Mouse (Mus musculus): ENCODE data around the gene Tmem140. TPM values are rescaled to one million over a fixed set of nuclear protein-coding genes. Genes with fewer than 3 reads are reported as not detected.

Tmem140 gene
- polyA plus RNA-seq, 1 experiment from 2014 or later = 1.6 TPM

DNA sequence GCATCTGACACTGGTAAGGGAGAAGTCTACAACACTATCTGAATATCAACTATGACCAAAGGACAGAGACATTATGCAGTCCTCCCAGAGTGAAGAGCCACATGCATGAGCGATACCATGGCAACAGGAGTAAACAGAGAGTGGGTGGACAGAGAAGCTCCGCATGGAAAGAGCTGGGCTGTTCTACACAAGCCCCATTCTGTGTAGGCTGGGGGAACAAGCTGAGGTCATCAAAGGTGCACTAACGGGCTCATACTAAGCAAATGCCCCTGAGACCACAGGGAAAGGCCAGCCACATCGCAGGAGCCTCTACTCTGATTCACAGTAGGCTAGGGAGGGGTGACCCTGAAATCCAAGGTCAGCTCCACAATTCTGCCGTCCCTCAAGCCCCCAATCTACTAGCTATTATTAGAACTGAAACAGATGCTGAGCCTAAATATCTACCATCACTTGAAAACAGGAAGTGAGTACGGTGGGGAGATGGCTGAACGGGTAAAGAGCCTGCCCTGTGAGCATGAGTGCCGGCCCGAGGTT lies 39.0 kb downstream of the Tmem140 start:
- 86% methylated on average over 9 of the region's 9 CpGs for WGBS
- Histone ChIP-seq H3K36me3 (ENCODE audit: control insufficient read depth, insufficient read depth, low read length) (peaks cover 2% of the 10 kb centered on the region), H3K9me3 (ENCODE audit: control insufficient read depth, low read length) (no peaks in the 10 kb centered on the region), H3K27ac (replicated peaks; ENCODE audit: low read depth, low read length) (no peak overlapping the region), H3K4me3 (ENCODE audit: low read depth, low read length) (no peak overlapping the region), H3K4me1 (ENCODE audit: control insufficient read depth, insufficient read depth, low read length) (no peaks in the 10 kb centered on the region), H3K9ac (ENCODE audit: low read length) (no peak overlapping the region), H3K27me3 (ENCODE audit: control insufficient read depth, insufficient read depth, low read length) (no peaks in the 10 kb centered on the region), H3K4me2 (ENCODE audit: low read depth, severe bottlenecking) (no peak overlapping the region)
- DNase-seq (ENCODE audit: low spot score) (no peak), ATAC-seq (ENCODE audit: insufficient number of reproducible peaks, low FRiP score, low TSS enrichment, low read depth) (no peak)

DNA sequence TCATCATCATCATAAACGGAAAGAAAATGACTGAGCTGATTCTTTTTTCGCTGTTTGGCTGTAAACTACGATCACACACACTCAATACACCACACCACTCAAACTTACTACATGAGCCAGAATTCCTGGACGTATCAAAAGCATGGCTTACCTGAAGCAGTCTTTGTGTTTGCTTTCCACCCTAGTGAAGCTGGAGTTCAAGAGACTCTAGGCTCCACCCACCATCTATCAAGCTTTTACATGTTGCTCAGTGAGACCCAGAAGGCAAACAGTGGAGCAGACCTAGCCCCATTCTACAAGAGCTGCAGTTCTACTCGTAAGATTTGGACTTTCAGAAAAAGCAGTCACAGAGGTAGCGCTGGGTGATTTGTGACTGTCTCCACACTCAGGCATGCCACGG lies 39.6 kb downstream of the Tmem140 start:
- Histone ChIP-seq H3K27me3 (ENCODE audit: control insufficient read depth, insufficient read depth, low read length) (no peaks in the 10 kb centered on the region), H3K4me1 (ENCODE audit: control insufficient read depth, insufficient read depth, low read length) (no peaks in the 10 kb centered on the region), H3K4me3 (ENCODE audit: low read depth, low read length) (no peak overlapping the region), H3K36me3 (ENCODE audit: control insufficient read depth, insufficient read depth, low read length) (peaks cover 2% of the 10 kb centered on the region), H3K9ac (ENCODE audit: low read length) (no peak overlapping the region), H3K27ac (replicated peaks; ENCODE audit: low read depth, low read length) (no peak overlapping the region), H3K4me2 (ENCODE audit: low read depth, severe bottlenecking) (no peak overlapping the region), H3K9me3 (ENCODE audit: control insufficient read depth, low read length) (no peaks in the 10 kb centered on the region)
- no peak for DNase-seq (ENCODE audit: low spot score)
- WGBS = 91% methylated on average over 7 of the region's 7 CpGs
- no peak for ATAC-seq (ENCODE audit: insufficient number of reproducible peaks, low FRiP score, low TSS enrichment, low read depth)

GRCm38 (mm10) chr6:34903441-34903840 lies 40.5 kb downstream of the Tmem140 start:
- ATAC-seq (ENCODE audit: insufficient number of reproducible peaks, low FRiP score, low TSS enrichment, low read depth) (no peak), DNase-seq (ENCODE audit: low spot score) (no peak)
- 77% methylated on average over 5 of the region's 5 CpGs for WGBS
- Histone ChIP-seq H3K27me3 (ENCODE audit: control insufficient read depth, insufficient read depth, low read length) (no peaks in the 10 kb centered on the region), H3K27ac (replicated peaks; ENCODE audit: low read depth, low read length) (no peak overlapping the region), H3K36me3 (ENCODE audit: control insufficient read depth, insufficient read depth, low read length) (peaks cover 2% of the 10 kb centered on the region), H3K4me3 (ENCODE audit: low read depth, low read length) (no peak overlapping the region), H3K9ac (ENCODE audit: low read length) (no peak overlapping the region), H3K9me3 (ENCODE audit: control insufficient read depth, low read length) (no peaks in the 10 kb centered on the region), H3K4me2 (ENCODE audit: low read depth, severe bottlenecking) (no peak overlapping the region), H3K4me1 (ENCODE audit: control insufficient read depth, insufficient read depth, low read length) (no peaks in the 10 kb centered on the region)

GRCm38 (mm10) chr6:34903851-34904250 lies 40.9 kb downstream of the Tmem140 start:
- 84% methylated on average over 10 of the region's 10 CpGs for WGBS
- Histone ChIP-seq H3K9ac (ENCODE audit: low read length) (no peak overlapping the region), H3K27ac (replicated peaks; ENCODE audit: low read depth, low read length) (no peak overlapping the region), H3K27me3 (ENCODE audit: control insufficient read depth, insufficient read depth, low read length) (no peaks in the 10 kb centered on the region), H3K4me1 (ENCODE audit: control insufficient read depth, insufficient read depth, low read length) (no peaks in the 10 kb centered on the region), H3K4me3 (ENCODE audit: low read depth, low read length) (no peak overlapping the region), H3K4me2 (ENCODE audit: low read depth, severe bottlenecking) (no peak overlapping the region), H3K36me3 (ENCODE audit: control insufficient read depth, insufficient read depth, low read length) (peaks cover 2% of the 10 kb centered on the region), H3K9me3 (ENCODE audit: control insufficient read depth, low read length) (no peaks in the 10 kb centered on the region)
- DNase-seq (ENCODE audit: low spot score) (no peak), ATAC-seq (ENCODE audit: insufficient number of reproducible peaks, low FRiP score, low TSS enrichment, low read depth) (no peak)

DNA sequence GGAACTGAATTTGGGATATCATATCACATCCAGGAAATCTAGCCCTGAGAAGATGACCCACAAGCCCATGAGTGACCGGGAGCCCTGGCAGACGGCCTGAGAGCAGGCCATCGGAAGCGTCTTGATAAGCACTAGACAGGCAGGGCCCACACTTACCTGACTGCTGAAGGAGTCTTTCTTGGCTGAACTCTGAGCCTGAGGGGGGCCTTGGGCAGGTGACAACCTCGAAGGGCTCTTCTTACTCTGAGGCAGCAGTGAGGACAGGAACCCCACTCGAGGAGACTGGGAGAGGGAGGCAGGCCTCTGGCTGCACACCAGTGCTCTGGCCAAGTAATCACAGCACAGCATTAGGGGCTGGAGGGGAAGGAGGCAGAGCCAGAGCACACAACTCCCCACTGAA lies 41.4 kb downstream of the Tmem140 start:
- Histone ChIP-seq H3K27ac (replicated peaks; ENCODE audit: low read depth, low read length) (no peak overlapping the region), H3K27me3 (ENCODE audit: control insufficient read depth, insufficient read depth, low read length) (no peaks in the 10 kb centered on the region), H3K9me3 (ENCODE audit: control insufficient read depth, low read length) (no peaks in the 10 kb centered on the region), H3K4me2 (ENCODE audit: low read depth, severe bottlenecking) (no peak overlapping the region), H3K36me3 (ENCODE audit: control insufficient read depth, insufficient read depth, low read length) (no peaks in the 10 kb centered on the region; the same call in none of the 2 replicates), H3K4me1 (ENCODE audit: control insufficient read depth, insufficient read depth, low read length) (no peaks in the 10 kb centered on the region), H3K9ac (ENCODE audit: low read length) (no peak overlapping the region), H3K4me3 (ENCODE audit: low read depth, low read length) (no peak overlapping the region)
- ATAC-seq (ENCODE audit: insufficient number of reproducible peaks, low FRiP score, low TSS enrichment, low read depth) = no peak
- no peak for DNase-seq (ENCODE audit: low spot score)
- 86% methylated on average over 6 of the region's 6 CpGs for WGBS

DNA sequence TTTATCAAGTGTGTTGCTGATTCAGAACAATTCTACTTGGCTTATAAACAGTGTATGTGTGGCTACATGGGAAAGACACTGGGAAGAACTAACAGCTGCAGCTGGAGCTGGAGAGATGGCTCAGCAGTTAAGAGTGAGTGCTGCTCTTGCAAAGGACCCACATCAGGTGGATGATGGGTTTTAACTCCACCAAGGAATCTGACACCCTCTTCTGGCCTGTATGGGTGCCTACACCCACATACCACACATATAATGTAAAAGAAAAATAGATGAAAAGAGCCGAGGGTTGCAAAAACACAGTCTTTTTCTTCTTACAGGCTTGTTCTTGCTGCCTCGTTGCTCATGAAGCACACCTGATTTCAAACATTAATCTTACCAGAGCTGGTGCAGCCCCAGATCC lies 43.2 kb downstream of the Tmem140 start:
- Histone ChIP-seq H3K4me1 (ENCODE audit: control insufficient read depth, insufficient read depth, low read length) (peaks cover 6% of the 10 kb centered on the region; the same call in 1 of the 2 replicates), H3K4me2 (ENCODE audit: low read depth, severe bottlenecking) (no peak overlapping the region), H3K27me3 (ENCODE audit: control insufficient read depth, insufficient read depth, low read length) (no peaks in the 10 kb centered on the region), H3K27ac (replicated peaks; ENCODE audit: low read depth, low read length) (no peak overlapping the region), H3K4me3 (ENCODE audit: low read depth, low read length) (no peak overlapping the region), H3K36me3 (ENCODE audit: control insufficient read depth, insufficient read depth, low read length) (no peaks in the 10 kb centered on the region; the same call in none of the 2 replicates), H3K9ac (ENCODE audit: low read length) (no peak overlapping the region), H3K9me3 (ENCODE audit: control insufficient read depth, low read length) (no peaks in the 10 kb centered on the region)
- DNase-seq (ENCODE audit: low spot score) = no peak
- 85% methylated on average over 2 of the region's 2 CpGs for WGBS
- no peak for ATAC-seq (ENCODE audit: insufficient number of reproducible peaks, low FRiP score, low TSS enrichment, low read depth)

GRCm38 (mm10) chr6:34906661-34907060 lies 43.7 kb downstream of the Tmem140 start:
- no peaks in the 10 kb centered on the region for H3K9me3 ChIP-seq (ENCODE audit: control insufficient read depth, low read length)
- H3K27ac ChIP-seq (replicated peaks; ENCODE audit: low read depth, low read length) = no peak overlapping the region
- DNase-seq (ENCODE audit: low spot score) (no peak), ATAC-seq (ENCODE audit: insufficient number of reproducible peaks, low FRiP score, low TSS enrichment, low read depth) (no peak)
- H3K4me1 ChIP-seq (ENCODE audit: control insufficient read depth, insufficient read depth, low read length) = peaks cover 6% of the 10 kb centered on the region; the same call in 1 of the 2 replicates
- H3K36me3 ChIP-seq (ENCODE audit: control insufficient read depth, insufficient read depth, low read length) = no peaks in the 10 kb centered on the region; the same call in none of the 2 replicates
- H3K9ac ChIP-seq (ENCODE audit: low read length) = no peak overlapping the region
- WGBS = 93% methylated on average over 4 of the region's 4 CpGs
- no peak overlapping the region for H3K4me2 ChIP-seq (ENCODE audit: low read depth, severe bottlenecking)
- no peaks in the 10 kb centered on the region for H3K27me3 ChIP-seq (ENCODE audit: control insufficient read depth, insufficient read depth, low read length)
- H3K4me3 ChIP-seq (ENCODE audit: low read depth, low read length) = no peak overlapping the region

DNA sequence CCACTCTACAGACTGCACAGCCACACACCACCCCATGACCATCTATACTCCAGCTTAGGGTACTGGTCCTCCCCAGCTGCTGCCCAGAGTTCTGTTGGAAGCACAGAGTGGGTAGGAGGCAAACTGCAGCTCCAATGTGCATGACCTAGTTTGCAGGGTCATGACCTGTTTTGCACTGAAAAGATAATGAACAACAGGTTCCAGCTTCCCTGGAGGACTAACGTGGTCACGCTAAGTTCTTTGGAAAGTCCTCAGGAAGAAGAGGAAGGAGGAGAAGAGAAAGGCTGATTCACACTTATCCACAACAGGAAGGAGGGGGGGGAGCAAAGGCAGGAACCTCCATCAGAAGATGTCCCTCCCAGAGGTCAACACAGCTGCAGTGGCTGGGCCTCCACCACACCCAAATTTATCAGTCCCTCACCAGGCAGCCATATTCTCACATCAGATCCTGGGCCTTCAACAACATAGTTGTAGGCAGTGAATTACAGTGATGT lies 44.2 kb downstream of the Tmem140 start:
- no peaks in the 10 kb centered on the region for H3K9me3 ChIP-seq (ENCODE audit: control insufficient read depth, low read length)
- H3K4me2 ChIP-seq (ENCODE audit: low read depth, severe bottlenecking) = no peak overlapping the region
- H3K9ac ChIP-seq (ENCODE audit: low read length) = no peak overlapping the region
- 43% methylated on average over 2 of the region's 2 CpGs for WGBS
- no peak overlapping the region for H3K4me3 ChIP-seq (ENCODE audit: low read depth, low read length)
- no peaks in the 10 kb centered on the region for H3K27me3 ChIP-seq (ENCODE audit: control insufficient read depth, insufficient read depth, low read length)
- H3K27ac ChIP-seq (replicated peaks; ENCODE audit: low read depth, low read length) = no peak overlapping the region
- DNase-seq (ENCODE audit: low spot score) = no peak
- peaks cover 6% of the 10 kb centered on the region; the same call in 1 of the 2 replicates for H3K4me1 ChIP-seq (ENCODE audit: control insufficient read depth, insufficient read depth, low read length)
- H3K36me3 ChIP-seq (ENCODE audit: control insufficient read depth, insufficient read depth, low read length) = no peaks in the 10 kb centered on the region; the same call in 1 of the 2 replicates
- no peak for ATAC-seq (ENCODE audit: insufficient number of reproducible peaks, low FRiP score, low TSS enrichment, low read depth)

All from limb, embryonic 11.5 days (tissue).